Mouse (Mus musculus): ENCODE data around the gene Zfp12.
A peak's percentile ranks its signal among the peaks of the same experiment; 100 is the strongest.

DNA sequence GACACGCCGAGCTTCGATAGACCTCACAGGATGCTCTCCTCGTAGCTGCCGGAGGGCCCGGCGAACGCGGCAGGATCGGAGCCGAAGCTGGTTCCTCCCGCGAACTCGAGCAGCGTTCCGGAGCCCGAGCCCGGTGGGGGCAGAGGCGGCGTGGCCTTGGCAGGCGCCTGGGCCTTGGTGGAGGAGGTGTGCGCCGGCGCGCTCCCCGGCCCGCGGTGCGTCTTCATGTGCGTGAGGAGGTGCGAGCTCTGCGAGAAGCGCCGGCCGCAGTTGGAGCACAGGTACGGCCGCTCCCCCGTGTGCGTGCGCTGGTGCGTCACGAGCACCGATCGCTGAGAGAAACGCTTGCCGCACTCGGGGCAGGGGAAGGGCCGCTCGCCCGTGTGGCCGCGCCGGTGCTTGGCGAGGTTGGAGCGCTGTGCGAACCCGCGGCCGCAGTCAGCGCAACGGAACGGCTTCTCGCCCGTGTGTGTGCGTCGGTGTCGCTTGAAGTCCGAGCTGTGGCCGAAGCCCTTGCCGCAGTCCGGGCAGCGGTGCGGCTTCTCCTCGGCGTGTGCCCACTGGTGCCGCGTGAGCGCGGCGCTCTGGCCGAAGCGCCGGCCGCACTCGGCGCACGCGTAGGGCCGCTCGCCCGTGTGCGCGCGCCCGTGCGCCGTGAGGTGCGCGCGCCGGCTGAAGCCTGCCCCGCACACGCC is 18.4 kb downstream of the Zfp12 start:
- TF ChIP-seq POLR2A (IDR thresholded peaks at IDR 0.05; ENCODE audit: control insufficient read depth, low read depth, low read length), result 0 out of 2 replicates have a peak, but pooled peaks have one; percentile 9
- TF ChIP-seq CTCF (IDR thresholded peaks at IDR 0.05; ENCODE audit: control insufficient read depth, insufficient read depth, insufficient replicate concordance, low read depth, low read length), result no peak
